Mouse (Mus musculus) adrenal gland, adult 18-20 months (tissue): ENCODE data around the gene Trib2. TPM values are rescaled to one million over a fixed set of nuclear protein-coding genes. Genes with fewer than 3 reads are reported as not detected.

ENCODE experiments used
- DNase-seq, 2 experiments: peaks; one replicate each; pipeline ENCODE4 v3.0.0; 2021 to 2022; ENCODE audit warnings: low spot score in 2 of 2
- microRNA-seq, 2 experiments: library from miRNA; unstranded; fragments of <30 nt; microRNA quantifications; one replicate each; pipeline ENCODE4 v1.2.0; 2021; ENCODE audit warnings: borderline number of aligned reads in 2 of 2
- total RNA-seq, 2 experiments: library from RNA; stranded (reverse); gene quantifications; 1 replicate in 1 of 2; 2 replicates in 1 of 2; pipeline ENCODE4 v1.2.3; 2021

Gene Trib2
- total RNA-seq, 2 experiments from 2014 or later: 11.4 to 14.7 TPM

- no peak for DNase-seq
These were observed 48.2 kb downstream of the Trib2 start for GRCm38 (mm10) chr12:15768536-15768935.

- peak in 1 of 2 experiments; percentile 29 for DNase-seq
These were observed 50.7 kb downstream of the Trib2 start for GRCm38 (mm10) chr12:15765996-15766395.

- DNase-seq: no peak
These were observed 51.5 kb downstream of the Trib2 start for GRCm38 (mm10) chr12:15765238-15765637.

- no peak for DNase-seq
These were observed 55.1 kb downstream of the Trib2 start for GRCm38 (mm10) chr12:15761453-15762116.

GRCm38 (mm10) chr12:15760684-15761083, 56.0 kb downstream of the Trib2 start:
- DNase-seq: no peak

- no peak for DNase-seq
These were observed 57.9 kb downstream of the Trib2 start for GRCm38 (mm10) chr12:15758866-15759265.

GRCm38 (mm10) chr12:15757351-15757750, 59.4 kb downstream of the Trib2 start:
- DNase-seq: no peak

GRCm38 (mm10) chr12:15755030-15755690, 61.6 kb downstream of the Trib2 start:
- DNase-seq: no peak

- no peak for DNase-seq
These were observed 62.1 kb downstream of the Trib2 start for GRCm38 (mm10) chr12:15754602-15755001.

- DNase-seq: no peak
These were observed 67.0 kb downstream of the Trib2 start for GRCm38 (mm10) chr12:15749646-15750195.

GRCm38 (mm10) chr12:15745752-15746151, 71.0 kb downstream of the Trib2 start:
- DNase-seq: no peak

Small RNA genes lying within 50 kb of the gene (microRNA-seq; reads per million reads assigned to microRNA genes)
- 0 to 0.47 reads per million in 2 experiments for gene Mir6387
